Comparison of ENCODE assay signal across 1 mouse cellular context in the genomic region with DNA sequence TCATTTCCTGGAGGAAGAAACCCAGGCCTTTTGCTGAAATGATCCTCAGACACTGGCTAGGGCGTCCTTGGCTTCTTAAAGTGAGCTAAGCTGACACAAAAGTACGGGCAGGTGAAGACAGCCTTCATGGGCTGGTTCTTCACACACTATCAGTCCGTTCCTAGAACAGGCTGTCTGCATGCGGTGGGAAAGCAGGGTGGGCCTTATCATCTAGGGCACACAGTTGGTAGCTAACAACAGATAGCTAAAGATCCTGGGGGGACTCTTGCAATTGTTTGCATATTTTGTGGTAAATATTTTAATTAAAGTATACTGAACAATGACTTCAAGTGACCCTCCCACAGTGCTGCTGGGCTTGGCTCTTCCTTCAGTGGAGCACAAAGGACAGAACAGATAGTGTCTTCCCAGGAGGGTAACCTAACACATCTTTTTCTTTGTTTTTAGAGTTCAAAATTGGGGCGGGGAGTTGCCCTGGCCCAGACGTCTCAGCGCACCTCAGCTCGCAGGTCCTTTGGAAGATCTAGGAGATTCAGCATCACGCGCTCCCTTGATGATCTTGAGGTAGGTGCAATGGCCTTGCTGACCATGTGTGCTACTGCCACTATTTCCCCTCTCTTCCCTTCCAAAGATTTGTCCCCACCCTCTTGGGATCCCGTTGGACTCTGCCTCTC.
TF ChIP-seq lines count a peak whose summit lies in the region.

No protein-coding gene starts in this region.

TF ChIP-seq in MEL, 35 proteins besides CTCF, POLR2A, EP300 and RAD21 (continued from another document):
- no peak for TF ChIP-seq KAT2A (conservative IDR thresholded peaks at IDR 0.05; ENCODE audit: low read depth, low read length)
- no peak for TF ChIP-seq USF1 (IDR thresholded peaks at IDR 0.05; ENCODE audit: low read depth, low read length)
- no peak for TF ChIP-seq ZKSCAN1 (IDR thresholded peaks at IDR 0.05; ENCODE audit: low read depth, low read length)
- TF ChIP-seq TBP (IDR thresholded peaks at IDR 0.05; ENCODE audit: low read depth, low read length) = no peak; the same call in none of the 2 replicates
- no peak for TF ChIP-seq ZNF384 (IDR thresholded peaks at IDR 0.05; ENCODE audit: low read depth, low read length)
- peak; percentile 59; the same call in 1 of the 2 replicates for TF ChIP-seq BHLHE40 (IDR thresholded peaks at IDR 0.05; ENCODE audit: borderline replicate concordance, low read depth, low read length)
- TF ChIP-seq MXI1 (IDR thresholded peaks at IDR 0.05; ENCODE audit: low read depth, low read length) = peak; percentile 62
- no peak for TF ChIP-seq CHD2 (IDR thresholded peaks at IDR 0.05; ENCODE audit: low read length)
- TF ChIP-seq JUND (IDR thresholded peaks at IDR 0.05; ENCODE audit: low read depth, low read length) = no peak
- no peak for TF ChIP-seq POLR2AphosphoS5 (IDR thresholded peaks at IDR 0.05; ENCODE audit: borderline replicate concordance, low read depth, low read length)
- peak; percentile 96 for TF ChIP-seq TCF12 (IDR thresholded peaks at IDR 0.05; ENCODE audit: low read depth, low read length)
- no peak for TF ChIP-seq MEF2A (IDR thresholded peaks at IDR 0.05; ENCODE audit: extremely low read depth, insufficient replicate concordance, low read depth, low read length, poor library complexity, severe bottlenecking)
- no peak for TF ChIP-seq USF2 (IDR thresholded peaks at IDR 0.05; ENCODE audit: borderline replicate concordance in 1 of 2, insufficient read depth in 1 of 2, low read depth in 1 of 2, low read length in 2 of 2)
- no peak for TF ChIP-seq E2F4 (IDR thresholded peaks at IDR 0.05; ENCODE audit: borderline replicate concordance, low read depth, low read length)
- no peak for TF ChIP-seq ELF1 (IDR thresholded peaks at IDR 0.05; ENCODE audit: low read depth, low read length)
- TF ChIP-seq HCFC1 (IDR thresholded peaks at IDR 0.05; ENCODE audit: low read depth, low read length) = no peak; the same call in 1 of the 2 replicates
- no peak for TF ChIP-seq ZC3H11A (IDR thresholded peaks at IDR 0.05; ENCODE audit: low read depth, low read length)
- TF ChIP-seq MAFK (IDR thresholded peaks at IDR 0.05; ENCODE audit: borderline replicate concordance, low read depth, low read length) = no peak
- no peak for TF ChIP-seq NRF1 (IDR thresholded peaks at IDR 0.05; ENCODE audit: insufficient read depth, low read depth, low read length, poor library complexity, severe bottlenecking)
- TF ChIP-seq UBTF (IDR thresholded peaks at IDR 0.05; ENCODE audit: borderline replicate concordance, insufficient read depth, low read depth, low read length) = no peak
- TF ChIP-seq GATA1 (IDR thresholded peaks at IDR 0.05; ENCODE audit: low read depth, low read length) = peak; percentile 95
- TF ChIP-seq SIN3A (IDR thresholded peaks at IDR 0.05; ENCODE audit: low read length) = peak; percentile 60
- no peak for TF ChIP-seq SMC3 (IDR thresholded peaks at IDR 0.05; ENCODE audit: low read depth, low read length)
- TF ChIP-seq MAZ (IDR thresholded peaks at IDR 0.05; ENCODE audit: low read depth, low read length) = peak; percentile 82
- peak; percentile 94 for TF ChIP-seq TAL1 (IDR thresholded peaks at IDR 0.05; ENCODE audit: low read length)
- peak; percentile 70 for TF ChIP-seq MAX (IDR thresholded peaks at IDR 0.05; ENCODE audit: low read length)
- no peak for TF ChIP-seq NELFE (IDR thresholded peaks at IDR 0.05; ENCODE audit: low read depth, low read length)
- TF ChIP-seq RCOR1 (IDR thresholded peaks at IDR 0.05; ENCODE audit: low read depth, low read length) = peak; percentile 78
- TF ChIP-seq POLR2AphosphoS2 (IDR thresholded peaks at IDR 0.05; ENCODE audit: low read length) = no peak
- TF ChIP-seq MYB (IDR thresholded peaks at IDR 0.05; ENCODE audit: low read depth, low read length) = no peak
TF ChIP-seq in MEL: peak in this region for 11.
